Mouse (Mus musculus) forebrain, embryonic 14.5 days (tissue): ENCODE results near the gene E130218I03Rik. TPM values are rescaled to one million over a fixed set of nuclear protein-coding genes. Genes with fewer than 3 reads are reported as not detected.

ENCODE experiments used
- ATAC-seq: fragments of 200-750 bp; cut with Nextera tagmentation; 2 replicates; pipeline ENCODE4 v1.8.0; 2017; ENCODE audit warnings: mild to moderate bottlenecking, moderate library complexity
- DNase-seq: peaks from one replicate; pipeline ENCODE4 v3.0.0-alpha.2; 2015; ENCODE audit warnings: low spot score
- H3K27ac ChIP-seq: fragments of 300-500 bp; sonication (generic); 2 replicates; pipeline ENCODE4 v1.5.1; 2014; ENCODE audit warnings: low read depth, mild to moderate bottlenecking, control low read depth, low read length, moderate library complexity
- H3K27me3 ChIP-seq: fragments of 300-500 bp; sonication (generic); replicated peaks from 2 replicates; pipeline ENCODE4 v1.6.1; 2014; ENCODE audit warnings: low read length, control low read depth, mixed read lengths; ENCODE audit not compliant: control insufficient read depth, insufficient read depth
- H3K36me3 ChIP-seq: fragments of 300-500 bp; sonication (generic); 2 replicates; pipeline ENCODE4 v1.6.1; 2014; ENCODE audit warnings: low read length, control low read depth; ENCODE audit not compliant: control insufficient read depth, insufficient read depth
- H3K4me1 ChIP-seq: fragments of 300-500 bp; sonication (generic); 2 replicates; pipeline ENCODE4 v1.6.1; 2014; ENCODE audit warnings: antibody characterized with exemption, low read length, control low read depth; ENCODE audit not compliant: control insufficient read depth, insufficient read depth
- H3K4me2 ChIP-seq: fragments of 300-500 bp; sonication (generic); 2 replicates; pipeline ENCODE4 v1.6.1; 2014; ENCODE audit warnings: mild to moderate bottlenecking, control low read depth, low read length
- H3K4me3 ChIP-seq: fragments of 300-500 bp; sonication (generic); 2 replicates; pipeline ENCODE4 v1.5.1; 2014; ENCODE audit warnings: low read depth, low read length, control low read depth
- H3K9ac ChIP-seq: fragments of 300-500 bp; sonication (generic); 2 replicates; pipeline ENCODE4 v1.6.1; 2014; ENCODE audit warnings: mild to moderate bottlenecking, low read length, control low read depth, moderate library complexity
- H3K9me3 ChIP-seq: fragments of 300-500 bp; sonication (generic); replicated peaks from 2 replicates; pipeline ENCODE4 v1.6.1; 2016; ENCODE audit warnings: low read length, control low read depth, mixed read lengths; ENCODE audit not compliant: control insufficient read depth
- WGBS: fragments of 180-500 bp; shearing (Covaris S2); extraction: QIAGEN DNeasy Blood & Tissue Kit; methylation state at CpG from one replicate; pipeline ENCODE4 v1.1.7; 2014; 5-methylcytosine and 5-hydroxymethylcytosine counted together
- polyA plus RNA-seq: library from polyadenylated mRNA; unstranded; fragments of >200 nt; fragmentation: Nextera tagmentation; extraction: Ambion mirVana; gene quantifications from 2 replicates; pipeline ENCODE4 v1.2.1, GENCODE M21; 2014

The E130218I03Rik gene
- polyA plus RNA-seq, 1 experiment from 2014 or later: 0.17 TPM

GRCm38 (mm10) chr4:134271979-134272378, 28.5 kb downstream of the E130218I03Rik start:
- DNase-seq: no peak
- no peak for ATAC-seq
- Histone ChIP-seq H3K27ac (no peak overlapping the region), H3K9me3 (no peaks in the 10 kb centered on the region), H3K4me3 (no peak overlapping the region), H3K36me3 (peaks cover 13% of the 10 kb centered on the region), H3K27me3 (no peaks in the 10 kb centered on the region), H3K4me1 (no peaks in the 10 kb centered on the region), H3K4me2 (no peak overlapping the region), H3K9ac (no peak overlapping the region)
- 89% methylated on average over 7 of the region's 7 CpGs for WGBS

DNA sequence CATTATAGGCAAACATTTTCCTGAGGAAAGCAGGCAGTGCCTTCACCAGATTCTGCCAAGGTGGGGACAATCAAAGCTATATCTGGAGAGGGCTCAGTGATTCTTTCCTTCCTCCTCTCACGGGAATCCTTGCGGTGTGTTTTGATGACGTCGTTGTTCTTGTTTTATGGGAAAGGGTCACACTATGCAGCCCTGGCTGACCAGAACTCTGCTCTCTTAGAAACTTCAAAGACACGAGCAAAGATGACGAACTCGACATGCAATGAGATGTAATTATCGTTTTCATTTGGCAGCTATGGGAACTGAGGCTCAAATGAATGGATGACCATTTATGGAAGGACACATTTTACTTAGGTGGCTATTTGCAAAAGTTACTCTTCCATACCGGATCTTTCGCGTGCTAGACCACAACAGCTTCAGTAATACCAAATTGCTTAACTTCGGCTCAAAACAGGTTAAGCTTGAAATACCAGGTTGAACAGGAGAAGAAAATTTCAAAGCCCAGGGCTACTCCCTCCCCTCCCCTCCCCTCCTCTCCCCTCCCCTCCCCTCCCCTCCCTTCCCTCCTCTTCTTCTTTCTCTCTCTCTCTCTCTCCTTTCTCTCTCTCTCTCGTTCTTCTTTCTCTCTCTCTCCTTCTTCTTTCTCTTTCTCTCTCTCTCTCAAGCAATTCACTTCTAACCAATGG, 29.4 kb downstream of the E130218I03Rik start:
- H3K4me3 ChIP-seq: no peak overlapping the region
- ATAC-seq (no peak), DNase-seq (no peak)
- 0 out of 2 replicates have a peak overlapping the region, but pooled peaks have one; percentile 23 for H3K4me2 ChIP-seq
- H3K9ac ChIP-seq: no peak overlapping the region
- H3K27me3 ChIP-seq: no peaks in the 10 kb centered on the region
- no peaks in the 10 kb centered on the region for H3K9me3 ChIP-seq
- H3K27ac ChIP-seq: no peak overlapping the region
- 28% methylated on average over 13 of the region's 13 CpGs for WGBS
- H3K36me3 ChIP-seq: peaks cover 22% of the 10 kb centered on the region
- no peaks in the 10 kb centered on the region for H3K4me1 ChIP-seq

DNA sequence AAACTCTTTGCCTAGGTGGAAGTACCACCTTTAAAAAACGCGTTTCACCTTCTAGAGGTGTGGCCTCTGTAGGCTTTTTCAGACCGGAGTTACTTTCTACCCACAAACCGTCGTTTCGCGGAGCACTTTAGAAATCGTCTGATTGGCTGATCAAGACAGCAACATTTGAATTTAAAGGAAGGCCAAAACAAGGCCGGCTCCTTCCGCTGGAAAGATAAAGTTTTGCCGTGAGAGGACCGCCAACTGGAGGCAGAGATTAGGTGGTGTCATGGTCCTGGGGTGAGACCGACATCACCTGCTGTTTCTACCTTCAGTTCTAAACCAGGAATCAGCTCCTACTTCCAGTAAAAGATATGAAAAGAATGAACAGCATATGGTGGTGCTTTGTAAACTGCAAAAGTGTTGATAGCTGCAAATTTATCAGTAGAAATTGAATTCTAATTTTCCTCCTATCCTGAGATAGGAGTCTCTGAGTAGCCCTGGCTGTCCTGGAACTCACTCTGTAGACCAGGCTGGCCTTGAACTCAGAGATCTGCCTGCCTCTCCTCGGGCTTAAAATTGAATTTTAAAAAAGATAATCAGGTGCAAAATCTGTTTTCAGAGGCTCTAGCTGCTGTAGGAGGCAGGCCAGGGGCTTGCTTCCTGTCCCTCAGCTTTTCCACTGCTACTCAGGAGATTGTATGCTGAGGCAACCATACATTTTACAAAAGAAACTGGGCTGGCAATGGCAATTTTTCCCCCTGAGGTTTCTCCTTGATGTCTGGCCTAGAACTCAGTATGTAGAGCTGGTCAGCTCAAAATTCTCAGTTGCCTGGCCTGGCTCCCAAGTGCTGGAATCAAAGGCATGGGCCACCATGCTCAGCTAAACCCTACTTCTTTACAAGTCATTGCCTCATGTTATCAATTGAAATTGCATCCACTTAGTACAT, 30.2 kb downstream of the E130218I03Rik start:
- H3K9ac ChIP-seq: no peak overlapping the region
- H3K9me3 ChIP-seq: no peaks in the 10 kb centered on the region
- H3K4me1 ChIP-seq: no peaks in the 10 kb centered on the region
- H3K36me3 ChIP-seq: peaks cover 30% of the 10 kb centered on the region
- ATAC-seq (no peak), DNase-seq (no peak)
- no peak overlapping the region for H3K27ac ChIP-seq
- H3K4me3 ChIP-seq: no peak overlapping the region
- no peaks in the 10 kb centered on the region for H3K27me3 ChIP-seq
- H3K4me2 ChIP-seq: 0 out of 2 replicates have a peak overlapping the region, but pooled peaks have one; percentile 23
- 6% methylated on average over 14 of the region's 14 CpGs for WGBS

DNA sequence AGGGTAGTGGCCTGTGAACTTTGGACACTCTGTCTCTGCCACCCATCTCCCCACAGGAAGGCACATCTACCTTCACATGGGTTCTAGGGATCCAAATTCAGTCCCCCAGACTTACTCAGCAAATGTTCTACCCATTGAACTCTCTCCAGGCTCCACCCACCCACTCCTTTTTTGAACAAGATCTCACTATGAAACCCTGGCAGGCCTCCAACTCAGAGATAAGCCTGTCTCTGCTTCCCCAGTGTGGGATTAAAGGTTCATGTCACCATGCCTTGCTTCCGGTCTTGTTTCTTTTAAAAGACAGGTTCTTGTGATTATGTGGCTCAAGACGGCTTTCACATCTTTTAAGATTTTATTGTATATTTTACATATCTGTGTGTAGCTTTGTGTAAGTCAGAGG, 41.5 kb downstream of the E130218I03Rik start:
- Histone ChIP-seq H3K4me1 (peaks cover 11% of the 10 kb centered on the region), H3K4me3 (no peak overlapping the region), H3K4me2 (no peak overlapping the region), H3K27ac (no peak overlapping the region), H3K36me3 (peaks cover 40% of the 10 kb centered on the region), H3K9me3 (no peaks in the 10 kb centered on the region), H3K9ac (no peak overlapping the region), H3K27me3 (no peaks in the 10 kb centered on the region)
- WGBS: 91% methylated on average over 2 of the region's 2 CpGs
- DNase-seq: no peak
- ATAC-seq: no peak

DNA sequence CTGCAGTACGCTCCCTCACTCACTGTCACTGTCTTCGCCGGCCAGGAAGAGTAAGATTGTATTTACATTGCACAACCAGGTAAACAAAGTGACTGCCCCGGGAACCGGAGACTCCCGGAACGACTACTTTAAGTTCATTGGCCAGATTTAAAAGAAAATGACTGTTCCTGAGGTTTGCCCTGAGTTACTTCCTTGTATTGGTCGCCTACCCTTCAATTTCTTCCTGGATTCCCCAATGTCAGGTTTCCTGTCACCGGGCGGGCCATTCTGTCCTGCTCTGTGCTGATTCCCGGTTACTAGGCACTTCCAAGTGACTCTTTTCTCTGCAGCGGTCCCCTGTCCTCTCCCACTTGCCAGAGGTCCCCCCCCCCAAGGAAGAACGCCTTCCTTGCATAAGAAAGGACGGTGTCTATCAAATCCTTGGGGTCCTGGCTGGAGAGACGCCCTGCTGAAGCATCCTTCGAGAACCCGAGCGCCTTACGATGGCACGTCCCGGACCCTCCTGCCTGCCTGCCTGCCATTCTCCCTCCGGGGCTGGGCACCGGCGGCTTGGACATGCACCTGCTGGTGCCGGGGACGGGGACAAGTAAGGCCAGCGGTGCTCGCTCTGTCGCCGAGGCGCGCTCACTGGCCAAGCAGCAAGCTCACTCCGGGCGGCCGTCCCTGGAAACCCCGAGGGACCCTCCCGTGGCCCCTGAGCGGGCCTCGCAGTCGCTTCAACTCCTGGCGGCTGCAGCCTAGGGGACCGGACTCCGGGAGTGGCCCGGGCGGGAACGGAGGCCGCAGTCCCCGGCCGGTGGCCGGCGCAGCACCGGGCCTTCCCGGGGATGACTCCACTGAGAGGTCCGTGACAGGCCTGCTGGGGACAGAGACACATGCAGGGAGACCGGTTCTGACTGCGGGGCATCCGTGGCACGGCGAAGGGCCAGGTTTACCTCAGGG, 43.0 kb downstream of the E130218I03Rik start:
- ATAC-seq (peak; percentile 65; the same call in 1 of the 2 replicates), DNase-seq (peak; percentile 22)
- H3K4me1 ChIP-seq: peaks cover 11% of the 10 kb centered on the region
- no peaks in the 10 kb centered on the region for H3K27me3 ChIP-seq
- 3% methylated on average over 59 of the region's 59 CpGs for WGBS
- H3K4me2 ChIP-seq: peak overlapping the region; percentile 86
- peak overlapping the region; percentile 99 for H3K9ac ChIP-seq
- peak overlapping the region; percentile 100 for H3K27ac ChIP-seq
- H3K9me3 ChIP-seq: no peaks in the 10 kb centered on the region
- peaks cover 27% of the 10 kb centered on the region for H3K36me3 ChIP-seq
- peak overlapping the region; percentile 96 for H3K4me3 ChIP-seq

GRCm38 (mm10) chr4:134287168-134287564, 43.7 kb downstream of the E130218I03Rik start:
- H3K4me2 ChIP-seq: peak overlapping the region; percentile 86
- H3K4me3 ChIP-seq: peak overlapping the region; percentile 96
- H3K9me3 ChIP-seq: no peaks in the 10 kb centered on the region
- H3K4me1 ChIP-seq: peaks cover 11% of the 10 kb centered on the region
- H3K36me3 ChIP-seq: peaks cover 22% of the 10 kb centered on the region
- DNase-seq (peak; percentile 96), ATAC-seq (peak; percentile 96)
- peak overlapping the region; percentile 100 for H3K27ac ChIP-seq
- H3K27me3 ChIP-seq: no peaks in the 10 kb centered on the region
- WGBS: under 1% methylated on average over 55 of the region's 59 CpGs
- H3K9ac ChIP-seq: peak overlapping the region; percentile 99

GRCm38 (mm10) chr4:134287575-134288025, 44.1 kb downstream of the E130218I03Rik start, which contains the start of gene Pdik1l:
Gene Pdik1l (minus strand): TSS chr4:134287895.
- DNase-seq (peak; percentile 91), ATAC-seq (peak; percentile 82)
- Histone ChIP-seq H3K36me3 (peaks cover 18% of the 10 kb centered on the region), H3K9ac (peak within 1 kb of the TSS; percentile 99), H3K9me3 (no peaks in the 10 kb centered on the region), H3K4me2 (peak within 1 kb of the TSS; percentile 86), H3K27ac (peak within 1 kb of the TSS; percentile 100), H3K27me3 (no peaks in the 10 kb centered on the region), H3K4me1 (peaks cover 11% of the 10 kb centered on the region), H3K4me3 (peak within 1 kb of the TSS; percentile 96)
- under 1% methylated on average over 43 of the region's 43 CpGs for WGBS
